Mouse (Mus musculus): ENCODE data around the gene Rin1. TPM values are rescaled to one million over a fixed set of nuclear protein-coding genes. Genes with fewer than 3 reads are reported as not detected.

Rin1 gene
- polyA plus RNA-seq, 2 experiments = 2.6 to 4.9 TPM

GRCm38 (mm10) chr19:5095887-5096474, 45.7 kb downstream of the Rin1 start:
- peaks cover 38% of the 10 kb centered on the region for H3K4me1 ChIP-seq (ENCODE audit: control insufficient read depth, insufficient read depth, low read length)
- H3K9me3 ChIP-seq (ENCODE audit: control insufficient read depth, low read length) = no peaks in the 10 kb centered on the region
- DNase-seq (ENCODE audit: low spot score) (no peak), ATAC-seq (ENCODE audit: low FRiP score, low read depth) (no peak)
- H3K36me3 ChIP-seq (ENCODE audit: control insufficient read depth, insufficient read depth, low read length) = peaks cover 44% of the 10 kb centered on the region
- no peak for TF ChIP-seq POLR2A (IDR thresholded peaks at IDR 0.05; ENCODE audit: borderline replicate concordance, extremely low read depth, insufficient read depth, insufficient read length)
- no peaks in the 10 kb centered on the region for H3K27me3 ChIP-seq (ENCODE audit: control insufficient read depth, insufficient read depth, low read length)
- 7% methylated on average over 9 of the region's 9 CpGs for WGBS
- peak overlapping the region; percentile 34 for H3K9ac ChIP-seq (ENCODE audit: low read depth, low read length, severe bottlenecking)
- no peak overlapping the region for H3K4me3 ChIP-seq (replicated peaks; ENCODE audit: low read length)
- no peak overlapping the region for H3K27ac ChIP-seq (replicated peaks; ENCODE audit: low read depth, low read length)
- peak overlapping the region; percentile 99; the same call in 1 of the 2 replicates for H3K4me2 ChIP-seq (replicated peaks; ENCODE audit: low read depth, low read length, severe bottlenecking)

- 5% methylated on average over 25 of the region's 31 CpGs for WGBS
- no peaks in the 10 kb centered on the region for H3K27me3 ChIP-seq (ENCODE audit: control insufficient read depth, insufficient read depth, low read length)
- peak overlapping the region; percentile 99 for H3K4me2 ChIP-seq (replicated peaks; ENCODE audit: low read depth, low read length, severe bottlenecking)
- TF ChIP-seq POLR2A (IDR thresholded peaks at IDR 0.05; ENCODE audit: borderline replicate concordance, extremely low read depth, insufficient read depth, insufficient read length) = no peak
- H3K27ac ChIP-seq (replicated peaks; ENCODE audit: low read depth, low read length) = no peak overlapping the region
- H3K4me3 ChIP-seq (replicated peaks; ENCODE audit: low read length) = peak overlapping the region; percentile 74
- peak overlapping the region; percentile 90 for H3K9ac ChIP-seq (ENCODE audit: low read depth, low read length, severe bottlenecking)
- peaks cover 38% of the 10 kb centered on the region for H3K4me1 ChIP-seq (ENCODE audit: control insufficient read depth, insufficient read depth, low read length)
- peaks cover 44% of the 10 kb centered on the region for H3K36me3 ChIP-seq (ENCODE audit: control insufficient read depth, insufficient read depth, low read length)
- DNase-seq (ENCODE audit: low spot score) = no peak
- no peak for ATAC-seq (ENCODE audit: low FRiP score, low read depth)
- H3K9me3 ChIP-seq (ENCODE audit: control insufficient read depth, low read length) = no peaks in the 10 kb centered on the region
These were observed 47.5 kb downstream of the Rin1 start for GRCm38 (mm10) chr19:5097521-5098362.

GRCm38 (mm10) chr19:5098363-5099143, 48.3 kb downstream of the Rin1 start, which contains the start of gene Cnih2:
Cnih2 (minus strand) TSS chr19:5098521.
- H3K4me2 ChIP-seq (replicated peaks; ENCODE audit: low read depth, low read length, severe bottlenecking) = peak within 1 kb of the TSS; percentile 99
- ATAC-seq (ENCODE audit: low FRiP score, low read depth) (peak; percentile 72), DNase-seq (ENCODE audit: low spot score) (peak; percentile 61)
- peak within 1 kb of the TSS; percentile 90 for H3K9ac ChIP-seq (ENCODE audit: low read depth, low read length, severe bottlenecking)
- peak within 1 kb of the TSS; percentile 74 for H3K4me3 ChIP-seq (replicated peaks; ENCODE audit: low read length)
- 5% methylated on average over 29 of the region's 48 CpGs for WGBS
- H3K4me1 ChIP-seq (ENCODE audit: control insufficient read depth, insufficient read depth, low read length) = peaks cover 38% of the 10 kb centered on the region
- TF ChIP-seq POLR2A (IDR thresholded peaks at IDR 0.05; ENCODE audit: borderline replicate concordance, extremely low read depth, insufficient read depth, insufficient read length) = no peak
- no peaks in the 10 kb centered on the region for H3K9me3 ChIP-seq (ENCODE audit: control insufficient read depth, low read length)
- no peaks in the 10 kb centered on the region for H3K27me3 ChIP-seq (ENCODE audit: control insufficient read depth, insufficient read depth, low read length)
- H3K36me3 ChIP-seq (ENCODE audit: control insufficient read depth, insufficient read depth, low read length) = peaks cover 44% of the 10 kb centered on the region
- H3K27ac ChIP-seq (replicated peaks; ENCODE audit: low read depth, low read length) = no peak within 1 kb of the TSS

- DNase-seq (ENCODE audit: low spot score) = no peak
- Histone ChIP-seq H3K4me1 (ENCODE audit: control insufficient read depth, insufficient read depth, low read length) (peaks cover 9% of the 10 kb centered on the region), H3K9ac (ENCODE audit: low read depth, low read length, severe bottlenecking) (peak overlapping the region; percentile 88), H3K27ac (replicated peaks; ENCODE audit: low read depth, low read length) (peak overlapping the region; percentile 97), H3K9me3 (ENCODE audit: control insufficient read depth, low read length) (no peaks in the 10 kb centered on the region), H3K27me3 (ENCODE audit: control insufficient read depth, insufficient read depth, low read length) (no peaks in the 10 kb centered on the region), H3K4me2 (replicated peaks; ENCODE audit: low read depth, low read length, severe bottlenecking) (peak overlapping the region; percentile 94), H3K4me3 (replicated peaks; ENCODE audit: low read length) (peak overlapping the region; percentile 80), H3K36me3 (ENCODE audit: control insufficient read depth, insufficient read depth, low read length) (peaks cover 77% of the 10 kb centered on the region)
- TF ChIP-seq POLR2A (IDR thresholded peaks at IDR 0.05; ENCODE audit: borderline replicate concordance, extremely low read depth, insufficient read depth, insufficient read length) = no peak
- 18% methylated on average over 9 of the region's 9 CpGs for WGBS
- no peak for ATAC-seq (ENCODE audit: low FRiP score, low read depth)
These were observed 55.8 kb downstream of the Rin1 start for GRCm38 (mm10) chr19:5106074-5106473.

Other genes starting within 250 kb of the Rin1 start
- 36.0 and 83.7 TPM in 2 replicates for gene Gm21992, start 238.9 kb upstream of the Rin1 start, polyA plus RNA-seq (2012; rRNA removed)
- 15.5 and 22.0 TPM in 2 replicates for gene Gm21992, start 238.9 kb upstream of the Rin1 start, polyA plus RNA-seq (2014; fragmentation: Nextera tagmentation; extraction: Ambion mirVana)
- gene Rbm14, start 238.8 kb upstream of the Rin1 start, polyA plus RNA-seq (2012; rRNA removed) = 69.9 and 98.5 TPM in 2 replicates
- 69.8 and 71.9 TPM in 2 replicates for gene Rbm14, start 238.8 kb upstream of the Rin1 start, polyA plus RNA-seq (2014; fragmentation: Nextera tagmentation; extraction: Ambion mirVana)
- gene Ccs, start 211.1 kb upstream of the Rin1 start, polyA plus RNA-seq (2012; rRNA removed) = 57.2 and 65.9 TPM in 2 replicates
- 63.2 and 64.8 TPM in 2 replicates for gene Ccs, start 211.1 kb upstream of the Rin1 start, polyA plus RNA-seq (2014; fragmentation: Nextera tagmentation; extraction: Ambion mirVana)
- 0.03 and 0.05 TPM in 2 replicates for gene Ccdc87, start 211.1 kb upstream of the Rin1 start, polyA plus RNA-seq (2012; rRNA removed)
- 0.06 and 0.26 TPM in 2 replicates for gene Ccdc87, start 211.1 kb upstream of the Rin1 start, polyA plus RNA-seq (2014; fragmentation: Nextera tagmentation; extraction: Ambion mirVana)
- gene Ctsf, start 195.4 kb upstream of the Rin1 start, polyA plus RNA-seq (2012; rRNA removed) = 49.9 and 84.7 TPM in 2 replicates
- gene Ctsf, start 195.4 kb upstream of the Rin1 start, polyA plus RNA-seq (2014; fragmentation: Nextera tagmentation; extraction: Ambion mirVana) = 38.9 and 45.9 TPM in 2 replicates
- gene Actn3, start 172.6 kb upstream of the Rin1 start, polyA plus RNA-seq (2012; rRNA removed) = 8.3 and 8.7 TPM in 2 replicates
- 11.9 and 12.9 TPM in 2 replicates for gene Actn3, start 172.6 kb upstream of the Rin1 start, polyA plus RNA-seq (2014; fragmentation: Nextera tagmentation; extraction: Ambion mirVana)
- gene Zdhhc24, start 171.8 kb upstream of the Rin1 start, polyA plus RNA-seq (2012; rRNA removed) = 22.7 and 30.9 TPM in 2 replicates
- gene Zdhhc24, start 171.8 kb upstream of the Rin1 start, polyA plus RNA-seq (2014; fragmentation: Nextera tagmentation; extraction: Ambion mirVana) = 7.7 and 9.7 TPM in 2 replicates
- 7.6 and 8.1 TPM in 2 replicates for gene Bbs1, start 143.9 kb upstream of the Rin1 start, polyA plus RNA-seq (2012; rRNA removed)
- gene Bbs1, start 143.9 kb upstream of the Rin1 start, polyA plus RNA-seq (2014; fragmentation: Nextera tagmentation; extraction: Ambion mirVana) = 3.8 and 4.9 TPM in 2 replicates
- gene Dpp3, start 122.2 kb upstream of the Rin1 start, polyA plus RNA-seq (2012; rRNA removed) = 96.5 and 116 TPM in 2 replicates
- 90.9 and 94.0 TPM in 2 replicates for gene Dpp3, start 122.2 kb upstream of the Rin1 start, polyA plus RNA-seq (2014; fragmentation: Nextera tagmentation; extraction: Ambion mirVana)
- 2.7 and 5.1 TPM in 2 replicates for gene Peli3, start 107.4 kb upstream of the Rin1 start, polyA plus RNA-seq (2012; rRNA removed)
- 1.8 and 2.5 TPM in 2 replicates for gene Peli3, start 107.4 kb upstream of the Rin1 start, polyA plus RNA-seq (2014; fragmentation: Nextera tagmentation; extraction: Ambion mirVana)
- gene Mrpl11, start 88.3 kb upstream of the Rin1 start, polyA plus RNA-seq (2012; rRNA removed) = 59.5 and 74.3 TPM in 2 replicates
- gene Mrpl11, start 88.3 kb upstream of the Rin1 start, polyA plus RNA-seq (2014; fragmentation: Nextera tagmentation; extraction: Ambion mirVana) = 105 and 108 TPM in 2 replicates
- gene Npas4, start 60.2 kb upstream of the Rin1 start, polyA plus RNA-seq (2012; rRNA removed) = 0.50 and 0.60 TPM in 2 replicates
- not detected in 2 replicates for gene Npas4, start 60.2 kb upstream of the Rin1 start, polyA plus RNA-seq (2014; fragmentation: Nextera tagmentation; extraction: Ambion mirVana)
- gene Slc29a2, start 26.6 kb upstream of the Rin1 start, polyA plus RNA-seq (2012; rRNA removed) = 15.7 and 25.5 TPM in 2 replicates
- 3.7 and 5.0 TPM in 2 replicates for gene Slc29a2, start 26.6 kb upstream of the Rin1 start, polyA plus RNA-seq (2014; fragmentation: Nextera tagmentation; extraction: Ambion mirVana)
- 31.3 and 46.6 TPM in 2 replicates for gene B4gat1, start 11.7 kb upstream of the Rin1 start, polyA plus RNA-seq (2012; rRNA removed)
- 43.7 and 45.2 TPM in 2 replicates for gene B4gat1, start 11.7 kb upstream of the Rin1 start, polyA plus RNA-seq (2014; fragmentation: Nextera tagmentation; extraction: Ambion mirVana)
- 1.3 and 2.5 TPM in 2 replicates for gene AC124502.3, start 11.6 kb upstream of the Rin1 start, polyA plus RNA-seq (2012; rRNA removed)
- gene AC124502.3, start 11.6 kb upstream of the Rin1 start, polyA plus RNA-seq (2014; fragmentation: Nextera tagmentation; extraction: Ambion mirVana) = 0.84 and 1.7 TPM in 2 replicates
- 30.2 TPM in 2 replicates for gene Brms1, start 9.1 kb upstream of the Rin1 start, polyA plus RNA-seq (2012; rRNA removed)
- 38.1 and 38.9 TPM in 2 replicates for gene Brms1, start 9.1 kb upstream of the Rin1 start, polyA plus RNA-seq (2014; fragmentation: Nextera tagmentation; extraction: Ambion mirVana)
- gene Cd248, start 17.6 kb downstream of the Rin1 start, polyA plus RNA-seq (2012; rRNA removed) = 97.5 and 115 TPM in 2 replicates
- 123 and 127 TPM in 2 replicates for gene Cd248, start 17.6 kb downstream of the Rin1 start, polyA plus RNA-seq (2014; fragmentation: Nextera tagmentation; extraction: Ambion mirVana)
- gene Tmem151a, start 35.0 kb downstream of the Rin1 start, polyA plus RNA-seq (2012; rRNA removed) = 0.96 and 1.4 TPM in 2 replicates
- 1.8 and 2.1 TPM in 2 replicates for gene Tmem151a, start 35.0 kb downstream of the Rin1 start, polyA plus RNA-seq (2014; fragmentation: Nextera tagmentation; extraction: Ambion mirVana)
- gene Yif1a, start 38.1 kb downstream of the Rin1 start, polyA plus RNA-seq (2012; rRNA removed) = 121 and 130 TPM in 2 replicates
- 129 and 144 TPM in 2 replicates for gene Yif1a, start 38.1 kb downstream of the Rin1 start, polyA plus RNA-seq (2014; fragmentation: Nextera tagmentation; extraction: Ambion mirVana)
- 40.8 and 60.9 TPM in 2 replicates for gene Cnih2, start 48.0 kb downstream of the Rin1 start, polyA plus RNA-seq (2012; rRNA removed)
- gene Cnih2, start 48.0 kb downstream of the Rin1 start, polyA plus RNA-seq (2014; fragmentation: Nextera tagmentation; extraction: Ambion mirVana) = 40.5 and 45.1 TPM in 2 replicates
- gene Rab1b, start 56.6 kb downstream of the Rin1 start, polyA plus RNA-seq (2012; rRNA removed) = 192 and 235 TPM in 2 replicates
- gene Rab1b, start 56.6 kb downstream of the Rin1 start, polyA plus RNA-seq (2014; fragmentation: Nextera tagmentation; extraction: Ambion mirVana) = 249 and 255 TPM in 2 replicates
- 45.8 and 54.0 TPM in 2 replicates for gene Klc2, start 68.1 kb downstream of the Rin1 start, polyA plus RNA-seq (2012; rRNA removed)
- gene Klc2, start 68.1 kb downstream of the Rin1 start, polyA plus RNA-seq (2014; fragmentation: Nextera tagmentation; extraction: Ambion mirVana) = 14.9 and 16.3 TPM in 2 replicates
- 42.0 and 53.7 TPM in 2 replicates for gene Pacs1, start 222.6 kb downstream of the Rin1 start, polyA plus RNA-seq (2012; rRNA removed)
- gene Pacs1, start 222.6 kb downstream of the Rin1 start, polyA plus RNA-seq (2014; fragmentation: Nextera tagmentation; extraction: Ambion mirVana) = 30.7 and 33.1 TPM in 2 replicates
- 173 and 174 TPM in 2 replicates for gene Sf3b2, start 245.0 kb downstream of the Rin1 start, polyA plus RNA-seq (2012; rRNA removed)
- 289 and 335 TPM in 2 replicates for gene Sf3b2, start 245.0 kb downstream of the Rin1 start, polyA plus RNA-seq (2014; fragmentation: Nextera tagmentation; extraction: Ambion mirVana)
- 7.1 and 10.8 TPM in 2 replicates for gene Gal3st3, start 247.8 kb downstream of the Rin1 start, polyA plus RNA-seq (2012; rRNA removed)
- gene Gal3st3, start 247.8 kb downstream of the Rin1 start, polyA plus RNA-seq (2014; fragmentation: Nextera tagmentation; extraction: Ambion mirVana) = 5.0 and 7.4 TPM in 2 replicates